Mouse (Mus musculus): ENCODE data around the gene Gtf3c4.

Gtf3c4 gene

GRCm38 (mm10) chr2:28840222-28840951 lies at the start of gene Gtf3c4, which contains the start of gene Ddx31:
TSS of gene Gtf3c4 (minus strand) at chr2:28840360.
TSS of gene Ddx31 (plus strand) at chr2:28840406.
- DNase-seq, result peak; percentile 86 to 88

DNA sequence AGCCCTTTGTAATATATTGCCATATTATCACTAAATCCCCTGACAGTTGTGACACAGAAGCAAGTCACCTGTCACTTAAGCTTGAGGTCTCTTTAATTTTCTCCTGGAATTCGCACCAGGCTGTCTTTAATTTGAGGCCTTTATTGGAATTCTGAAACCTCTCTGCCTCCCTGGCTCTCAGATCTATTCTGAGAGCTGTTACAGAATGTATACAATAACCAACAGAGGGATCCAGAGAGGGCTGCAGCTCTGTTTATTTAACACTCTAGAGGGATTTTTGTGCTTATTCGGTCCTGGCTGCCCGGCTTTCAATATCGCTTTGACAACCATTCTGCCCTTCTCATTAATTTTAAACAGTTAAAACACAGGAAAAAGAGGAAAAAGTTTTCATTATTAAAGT lies 44.8 kb upstream of the Gtf3c4 start:
- DNase-seq, result no peak

GRCm38 (mm10) chr2:28882826-28883485 lies 42.8 kb upstream of the Gtf3c4 start:
- no peak for DNase-seq

- no peak for DNase-seq
Measured at GRCm38 (mm10) chr2:28882047-28882446, 41.9 kb upstream of the Gtf3c4 start.

DNA sequence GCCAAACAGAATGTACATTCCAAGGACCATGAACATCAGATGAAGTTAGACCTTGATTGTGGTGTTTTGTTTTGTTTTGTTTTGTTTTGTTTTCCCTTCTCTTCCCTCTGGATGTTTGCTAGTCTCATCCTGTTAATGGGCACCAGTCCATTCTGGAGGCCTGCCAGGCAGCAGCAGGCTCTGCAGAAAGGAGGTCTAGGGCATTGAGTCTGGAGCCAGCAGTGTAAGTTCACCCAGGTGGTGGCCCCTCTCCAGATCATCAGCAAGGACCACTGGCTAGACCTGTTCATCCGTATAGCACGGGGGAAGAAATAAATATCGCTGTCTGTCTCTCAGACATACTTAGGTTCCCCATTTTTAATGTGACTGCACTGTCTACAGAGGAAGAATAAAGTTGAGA lies 41.1 kb upstream of the Gtf3c4 start:
- no peak for DNase-seq

DNA sequence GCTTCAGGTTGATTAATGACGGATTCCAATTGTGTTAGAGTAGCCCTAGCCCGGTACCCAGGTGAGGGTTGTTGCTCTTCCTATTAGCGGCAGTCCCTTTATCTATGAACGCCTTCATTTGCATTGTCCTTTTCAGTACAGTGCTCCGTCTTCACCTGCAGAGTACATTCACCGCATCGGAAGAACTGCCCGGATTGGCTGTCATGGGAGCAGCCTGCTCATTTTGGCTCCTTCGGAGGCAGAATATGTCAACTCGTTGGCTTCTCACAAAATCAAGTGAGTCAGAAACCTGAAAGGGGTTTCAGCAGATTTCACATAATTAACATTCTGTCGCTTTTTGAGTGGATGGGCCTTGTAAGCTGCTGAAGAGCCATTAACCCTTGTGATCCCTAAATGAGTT lies 35.4 kb upstream of the Gtf3c4 start:
- no peak for DNase-seq

- DNase-seq, result no peak
Measured at GRCm38 (mm10) chr2:28867495-28867894, 27.3 kb upstream of the Gtf3c4 start.

GRCm38 (mm10) chr2:28863857-28864256 lies 23.7 kb upstream of the Gtf3c4 start:
- no peak for DNase-seq

DNA sequence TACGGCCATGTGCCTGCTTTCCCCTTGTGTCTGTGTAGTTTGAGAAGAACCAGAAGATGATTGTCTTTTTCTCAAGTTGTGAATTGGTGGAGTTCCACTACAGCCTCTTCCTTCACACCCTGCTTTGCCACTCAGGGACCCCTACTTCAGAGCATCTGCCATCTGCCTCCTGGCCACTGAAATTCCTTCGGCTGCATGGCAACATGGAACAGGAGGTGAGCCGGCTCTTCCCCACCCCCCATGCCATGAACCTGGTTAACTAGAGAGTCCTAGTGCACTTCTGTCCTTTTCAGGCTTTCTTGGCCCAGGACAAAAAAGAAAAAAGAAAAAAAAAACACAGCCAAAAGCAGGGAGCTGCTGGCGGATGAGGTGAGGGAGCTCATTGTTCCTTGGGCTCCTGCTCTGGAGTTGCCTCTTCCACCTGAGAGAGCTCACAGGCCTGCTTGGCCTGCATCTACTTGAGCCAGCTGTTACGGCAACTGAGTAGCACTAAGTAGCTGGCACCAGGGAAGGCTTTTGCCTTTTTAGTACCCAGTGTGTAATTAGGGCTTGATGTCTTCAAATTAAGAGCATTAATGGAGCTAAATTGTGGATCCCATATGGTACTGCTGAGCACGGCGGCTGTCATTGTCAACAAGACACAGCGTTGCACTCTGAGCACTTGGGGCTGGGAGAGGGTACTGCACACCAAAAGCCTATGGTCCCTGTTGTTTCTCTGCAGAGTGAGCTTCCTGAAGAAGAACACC lies 20.7 kb upstream of the Gtf3c4 start:
- DNase-seq, result no peak

DNA sequence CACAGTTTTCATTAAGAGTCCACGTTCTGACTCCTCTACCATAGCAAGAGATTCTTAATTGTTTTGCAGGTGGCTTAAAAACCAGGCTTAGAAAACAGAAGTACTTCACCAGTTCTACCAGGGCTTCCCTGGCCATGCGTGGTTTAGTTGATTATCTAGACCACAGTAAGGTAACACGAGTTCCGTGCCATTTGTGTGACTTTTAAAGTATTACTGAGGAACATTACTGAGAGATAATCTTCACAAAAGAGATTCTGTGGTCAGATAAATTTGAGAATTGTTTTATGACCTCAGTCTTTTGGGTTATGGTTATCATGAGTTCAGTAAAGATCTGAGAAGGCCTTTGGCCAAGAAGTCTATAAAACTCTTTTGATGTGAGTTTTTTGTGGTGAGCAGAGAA lies 19.1 kb upstream of the Gtf3c4 start:
- DNase-seq, result no peak

DNA sequence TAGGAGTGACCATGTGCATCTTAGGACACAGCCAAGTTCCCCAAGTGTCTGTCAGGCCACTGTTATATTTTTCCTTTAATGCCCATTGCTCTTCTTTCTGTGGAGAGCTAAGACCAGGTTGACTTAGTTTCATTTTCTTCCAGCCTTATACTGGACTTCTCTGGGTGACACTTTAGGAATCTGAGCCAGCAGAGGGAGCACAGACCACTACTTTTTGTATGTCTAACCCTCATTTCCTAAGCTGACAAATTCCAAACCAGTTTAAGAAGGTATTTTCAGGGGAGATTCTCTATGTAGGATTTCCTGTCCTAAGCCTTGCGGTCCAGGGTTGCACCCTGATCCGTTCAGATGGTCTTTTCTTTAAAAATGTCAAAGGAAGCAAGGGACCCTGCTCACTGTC lies 15.6 kb upstream of the Gtf3c4 start:
- no peak for DNase-seq

GRCm38 (mm10) chr2:28852594-28852993 lies 12.4 kb upstream of the Gtf3c4 start:
- no peak for DNase-seq

DNA sequence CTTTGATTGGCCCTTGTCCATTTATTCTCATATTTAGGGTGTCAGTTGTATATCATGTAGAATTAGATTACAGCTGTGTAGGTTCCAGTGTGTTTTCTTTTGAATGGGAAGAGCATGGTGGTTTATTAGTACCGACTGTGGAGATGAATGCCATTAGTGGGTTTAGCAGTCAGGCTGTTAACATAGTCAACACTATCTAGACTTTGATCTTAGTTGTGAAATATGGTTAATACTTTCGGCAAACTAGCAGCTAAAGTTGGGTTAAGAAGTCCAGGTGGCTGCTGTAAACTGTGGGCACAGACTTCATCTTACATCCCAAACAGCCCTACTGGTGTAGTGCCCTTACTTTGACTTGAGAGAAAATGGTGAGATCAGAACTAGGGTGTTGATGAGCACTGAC lies 8.7 kb upstream of the Gtf3c4 start:
- DNase-seq, result no peak

DNA sequence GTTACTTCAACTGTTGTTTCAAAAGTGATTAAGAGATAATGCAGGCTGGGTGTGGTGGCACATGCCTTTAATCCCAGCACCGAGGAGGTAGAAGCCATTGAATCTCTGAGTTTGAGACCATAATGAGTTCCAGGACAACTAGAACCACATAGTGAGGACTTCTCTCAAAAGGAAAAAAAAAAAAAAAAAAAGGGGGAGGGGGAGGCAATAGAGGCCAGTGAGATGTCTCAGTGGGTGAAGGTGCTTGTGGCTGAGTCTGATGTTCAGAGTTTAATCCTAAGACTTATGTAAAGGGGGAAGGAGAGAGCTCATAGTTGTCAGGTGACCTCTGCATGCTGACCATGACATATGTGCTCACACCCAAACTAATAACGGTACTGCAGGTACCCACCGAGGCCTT lies 1.9 kb upstream of the Gtf3c4 start:
- DNase-seq, result no peak

DNA sequence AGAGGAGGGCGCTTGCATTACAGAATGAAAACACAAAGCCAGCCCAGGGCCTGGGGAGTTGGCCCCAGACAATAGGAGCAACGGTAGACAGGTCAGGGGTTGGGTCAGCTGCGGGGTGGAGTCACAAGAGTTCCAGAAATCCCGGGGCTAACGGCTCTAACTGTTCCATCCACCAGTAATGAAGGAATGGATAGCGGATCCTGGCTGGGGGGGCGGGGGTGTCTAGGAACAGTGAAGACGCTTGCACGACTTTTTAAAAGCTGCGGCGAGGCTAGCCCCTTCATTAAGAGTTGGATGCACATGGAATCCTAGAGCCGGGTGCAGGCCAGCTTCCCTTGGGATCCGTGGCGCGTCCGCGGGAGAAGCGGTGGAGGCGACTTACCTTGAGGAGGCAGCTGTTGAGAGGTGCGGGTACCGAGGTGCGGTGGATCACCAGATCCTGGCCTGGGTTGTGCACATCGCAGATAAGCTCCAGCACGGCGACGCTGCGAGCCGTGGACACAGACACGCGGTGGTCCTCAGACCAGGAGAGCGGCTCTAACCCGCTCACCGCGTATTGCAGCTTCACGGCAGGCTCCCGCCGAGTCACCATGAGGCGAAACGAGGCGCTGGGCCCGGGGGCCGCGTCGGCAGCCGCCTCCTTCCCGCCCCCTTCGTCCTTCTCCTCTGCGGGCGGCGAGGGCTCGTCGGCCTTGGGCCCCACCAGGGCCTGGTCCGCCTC lies 499 bp downstream of the Gtf3c4 start:
- DNase-seq, result no peak

- DNase-seq, result no peak
Measured at GRCm38 (mm10) chr2:28836181-28836940, 3.8 kb downstream of the Gtf3c4 start.

DNA sequence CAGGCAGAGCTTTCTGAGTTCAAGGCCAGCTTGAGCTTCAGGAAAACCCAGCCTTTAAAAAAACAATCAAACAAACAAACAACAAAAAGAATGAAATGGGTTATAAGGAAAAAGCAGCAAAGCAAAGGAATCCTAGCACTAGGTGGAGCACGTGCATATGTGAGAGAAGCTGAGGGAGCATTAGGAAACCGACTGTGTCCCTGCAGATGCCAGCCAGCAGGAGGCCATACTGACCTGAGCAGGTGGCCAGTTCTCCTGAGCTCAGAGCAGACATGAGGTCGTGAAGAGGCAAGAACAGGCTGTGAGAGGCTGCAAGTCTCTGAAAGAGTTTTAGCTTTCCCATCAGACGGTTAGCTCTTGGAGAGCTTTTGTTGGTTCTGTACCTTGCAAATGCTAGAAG lies 10.9 kb downstream of the Gtf3c4 start:
- DNase-seq, result no peak

GRCm38 (mm10) chr2:28818866-28819265 lies 21.3 kb downstream of the Gtf3c4 start:
- no peak for DNase-seq

GRCm38 (mm10) chr2:28810260-28811013 lies 29.7 kb downstream of the Gtf3c4 start:
- DNase-seq, result peak; percentile 5 to 27

DNA sequence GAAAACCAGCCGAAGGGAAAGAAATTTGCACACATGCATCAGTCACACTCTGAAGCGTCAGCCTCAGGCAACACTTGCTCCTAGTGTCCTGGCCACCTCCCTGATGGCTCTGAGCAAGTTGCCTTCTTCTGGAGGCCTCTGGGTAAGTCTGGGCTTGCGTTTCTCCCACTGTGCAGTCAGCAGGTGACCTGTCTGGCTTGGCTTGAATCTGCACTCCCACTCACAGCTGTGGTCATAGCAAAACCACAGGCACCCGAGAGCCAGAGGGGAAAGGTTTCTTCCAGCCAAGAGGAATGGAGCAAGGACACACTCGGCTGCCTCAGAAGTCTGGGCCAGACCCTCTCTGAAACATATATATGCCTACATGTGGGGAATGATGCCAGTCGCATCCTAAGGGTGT lies 31.3 kb downstream of the Gtf3c4 start:
- DNase-seq, result no peak

DNA sequence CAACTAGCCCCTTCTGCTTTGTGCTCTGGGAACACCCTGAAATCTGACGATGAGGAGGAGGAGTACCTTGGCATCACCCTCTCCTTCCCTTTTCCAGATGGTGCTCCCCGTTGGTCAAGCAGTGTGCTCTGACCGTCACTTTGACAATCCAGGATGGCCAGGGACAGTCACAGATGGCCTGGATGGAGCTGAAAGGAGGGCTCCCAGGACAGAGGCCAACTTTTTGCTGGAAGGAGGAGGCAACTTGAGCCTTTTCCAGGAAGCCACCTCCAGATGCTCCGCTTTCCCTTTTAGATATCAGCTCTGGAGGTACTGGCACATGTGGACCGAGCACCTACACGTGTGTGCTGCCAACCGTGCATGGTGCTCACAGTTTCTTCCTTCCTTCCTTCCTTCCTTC lies 36.8 kb downstream of the Gtf3c4 start:
- DNase-seq, result no peak

DNA sequence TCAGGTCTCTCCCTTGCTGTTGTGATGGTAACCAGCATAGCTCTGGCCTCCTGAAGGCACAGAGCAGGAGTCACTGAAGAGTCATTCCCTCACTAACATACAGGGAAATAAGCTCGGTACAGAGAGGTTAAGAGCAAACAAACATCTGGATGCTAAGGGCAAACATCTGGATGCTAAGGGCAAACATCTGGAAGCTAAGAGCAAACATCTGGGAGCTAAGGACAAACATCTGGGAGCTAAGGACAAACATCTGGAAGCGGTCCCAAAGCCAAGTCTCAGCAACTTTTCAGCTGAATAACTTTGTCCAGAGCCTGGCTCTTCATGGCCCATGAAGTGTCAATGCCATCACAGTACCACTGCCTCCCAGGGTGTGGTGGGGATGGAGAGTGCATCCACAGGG lies 40.6 kb downstream of the Gtf3c4 start:
- no peak for DNase-seq

All from thymus, adult 18-20 months (tissue).